Mouse (Mus musculus) liver, adult 2 months (tissue): ENCODE measurements around the gene Acvr1b. TPM values are rescaled to one million over a fixed set of nuclear protein-coding genes. Genes with fewer than 3 reads are reported as not detected.
A peak's percentile ranks its signal among the peaks of the same experiment; 100 is the strongest.

Experiments used
- DNase-seq: peaks from one replicate; pipeline ENCODE4 v3.0.0-alpha.2; 2011; ENCODE audit warnings: low read depth, low spot score; ENCODE audit errors: extremely low read depth
- H3K27ac ChIP-seq: fragments of 200-500 bp; replicated peaks from 2 replicates; pipeline ENCODE4 v1.5.1; 2012; ENCODE audit warnings: low read depth, mild to moderate bottlenecking, control low read depth, inconsistent platforms, low read length; ENCODE audit not compliant: insufficient read depth
- H3K27me3 ChIP-seq: fragments of 200-500 bp; 2 replicates; pipeline ENCODE4 v1.6.1; 2012; ENCODE audit warnings: mild to moderate bottlenecking, moderate library complexity, low read length, inconsistent platforms; ENCODE audit not compliant: control insufficient read depth, insufficient read depth
- H3K36me3 ChIP-seq: fragments of 200-500 bp; 2 replicates; pipeline ENCODE4 v1.6.1; 2012; ENCODE audit warnings: low read length, inconsistent platforms; ENCODE audit not compliant: control insufficient read depth, insufficient read depth
- H3K4me1 ChIP-seq: fragments of 200-500 bp; 2 replicates; pipeline ENCODE4 v1.6.1; 2011; ENCODE audit warnings: low read length; ENCODE audit not compliant: control insufficient read depth, insufficient read depth
- H3K4me3 ChIP-seq: fragments of 200-500 bp; 2 replicates; pipeline ENCODE4 v1.5.1; 2011; ENCODE audit warnings: low read depth, mild to moderate bottlenecking, control low read depth, low read length, moderate library complexity; ENCODE audit not compliant: insufficient read depth
- H3K79me2 ChIP-seq: fragments of 200-500 bp; 2 replicates; pipeline ENCODE4 v1.6.1; 2012; ENCODE audit warnings: inconsistent platforms, mild to moderate bottlenecking, low read length, moderate library complexity; ENCODE audit not compliant: control insufficient read depth, insufficient read depth
- H3K9ac ChIP-seq: fragments of 200-500 bp; 2 replicates; pipeline ENCODE4 v1.6.1; 2012; ENCODE audit warnings: low read depth, mild to moderate bottlenecking, control low read depth, inconsistent platforms, low read length
- CTCF ChIP-seq: fragments of 200-500 bp; IDR thresholded peaks from 2 replicates; pipeline ENCODE4 v1.5.1; 2011; ENCODE audit warnings: low read depth, low read length, control low read depth
- POLR2A ChIP-seq: fragments of 200-500 bp; IDR thresholded peaks from 2 replicates; pipeline ENCODE4 v1.6.1; 2011; ENCODE audit warnings: low read length, control low read depth; ENCODE audit not compliant: insufficient read depth; ENCODE audit errors: extremely low read depth
- WGBS: fragments of 180-500 bp; shearing (Covaris S2); methylation state at CpG from one replicate; pipeline ENCODE4 v1.1.7; 2018; 5-methylcytosine and 5-hydroxymethylcytosine counted together
- polyA plus RNA-seq: library from polyadenylated mRNA; depleted of rRNA; stranded (reverse); fragments of >200 nt; gene quantifications from 2 replicates; pipeline ENCODE4 v1.2.3, GENCODE M21; 2012
- total RNA-seq: library from RNA; depleted of rRNA; stranded (reverse); fragments of >200 nt; gene quantifications from 2 replicates; pipeline ENCODE4 v1.2.3, GENCODE M21; 2014

Gene Acvr1b
- total and polyA plus RNA-seq, 2 experiments: 5.0 to 9.6 TPM

DNA sequence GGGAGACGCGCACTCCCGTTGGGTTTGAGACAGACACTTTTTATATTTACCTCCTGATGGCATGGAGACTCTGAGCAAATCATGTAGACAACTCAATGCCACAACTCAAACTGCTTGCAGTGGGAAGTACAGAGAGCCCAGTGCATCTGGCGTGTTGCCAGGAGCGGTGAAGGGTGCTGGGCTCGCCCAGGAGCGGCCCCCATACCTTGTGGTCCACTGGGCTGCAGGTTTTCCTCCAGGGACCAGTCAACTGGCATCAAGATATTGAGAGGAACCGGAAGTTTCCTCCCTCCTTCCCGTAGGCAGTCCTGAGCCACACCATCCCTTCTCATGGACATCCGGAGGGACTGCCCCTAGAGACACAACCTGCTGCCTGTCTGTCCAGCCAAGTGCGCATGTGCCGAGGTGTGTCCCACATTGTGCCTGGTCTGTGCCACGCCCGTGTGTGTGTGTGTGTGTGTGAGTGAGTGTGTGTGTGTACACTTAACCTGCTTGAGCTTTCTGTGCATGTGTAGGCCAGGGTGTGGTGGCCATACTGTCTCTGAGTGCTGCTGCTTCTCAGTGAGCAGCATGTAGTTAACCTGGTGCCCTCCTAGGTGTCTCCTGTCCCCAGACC, 37.2 kb downstream of the Acvr1b start:
- DNase-seq: no peak
- Histone ChIP-seq H3K4me3 (no peak overlapping the region), H3K4me1 (no peaks in the 10 kb centered on the region), H3K27ac (no peak overlapping the region), H3K79me2 (no peaks in the 10 kb centered on the region), H3K36me3 (no peaks in the 10 kb centered on the region; the same call in 1 of the 2 replicates), H3K9ac (no peak overlapping the region), H3K27me3 (no peaks in the 10 kb centered on the region)
- TF ChIP-seq CTCF (no peak), POLR2A (no peak)
- 89% methylated on average over 14 of the region's 14 CpGs for WGBS

- H3K27me3 ChIP-seq: no peaks in the 10 kb centered on the region
- no peak overlapping the region for H3K27ac ChIP-seq
- no peaks in the 10 kb centered on the region; the same call in 1 of the 2 replicates for H3K36me3 ChIP-seq
- WGBS: 22% methylated on average over 14 of the region's 14 CpGs
- DNase-seq: no peak
- TF ChIP-seq CTCF: no peak
- TF ChIP-seq POLR2A: no peak
- H3K4me1 ChIP-seq: no peaks in the 10 kb centered on the region
- H3K9ac ChIP-seq: no peak overlapping the region
- no peaks in the 10 kb centered on the region for H3K79me2 ChIP-seq
- H3K4me3 ChIP-seq: no peak overlapping the region
Observed at GRCm38 (mm10) chr15:101212435-101212834, 38.6 kb downstream of the Acvr1b start.

DNA sequence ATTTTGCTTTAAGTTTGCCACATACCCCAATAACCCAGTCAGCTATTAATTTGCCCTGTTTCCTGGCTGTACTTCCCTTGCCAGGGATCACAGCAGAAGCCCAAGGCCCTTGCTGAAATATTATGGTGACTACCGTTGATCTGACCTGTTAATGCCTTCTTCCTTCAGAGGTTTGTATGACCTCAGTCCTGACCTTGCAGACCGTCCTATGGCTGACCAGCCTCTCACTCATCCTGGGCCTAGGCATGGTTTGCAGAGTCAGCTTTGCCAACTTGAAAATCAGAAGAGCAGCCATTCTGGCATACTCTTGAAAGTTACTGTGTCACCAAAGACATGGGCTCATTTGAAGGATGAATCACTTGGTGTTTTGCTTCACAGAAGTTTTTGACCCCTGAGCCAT, 41.3 kb downstream of the Acvr1b start:
- no peaks in the 10 kb centered on the region for H3K36me3 ChIP-seq
- H3K27me3 ChIP-seq: no peaks in the 10 kb centered on the region
- no peak overlapping the region for H3K27ac ChIP-seq
- no peak overlapping the region for H3K9ac ChIP-seq
- H3K4me1 ChIP-seq: no peaks in the 10 kb centered on the region
- no peak for DNase-seq
- no peaks in the 10 kb centered on the region for H3K79me2 ChIP-seq
- 78% methylated on average over 2 of the region's 2 CpGs for WGBS
- no peak for TF ChIP-seq CTCF
- no peak for TF ChIP-seq POLR2A
- H3K4me3 ChIP-seq: no peak overlapping the region

GRCm38 (mm10) chr15:101216036-101216435, 42.2 kb downstream of the Acvr1b start:
- no peaks in the 10 kb centered on the region for H3K4me1 ChIP-seq
- H3K36me3 ChIP-seq: no peaks in the 10 kb centered on the region
- WGBS: 58% methylated on average over 4 of the region's 4 CpGs
- TF ChIP-seq CTCF: no peak
- no peak for TF ChIP-seq POLR2A
- no peak overlapping the region for H3K27ac ChIP-seq
- H3K4me3 ChIP-seq: no peak overlapping the region
- no peaks in the 10 kb centered on the region for H3K79me2 ChIP-seq
- H3K27me3 ChIP-seq: no peaks in the 10 kb centered on the region
- no peak for DNase-seq
- H3K9ac ChIP-seq: no peak overlapping the region

- no peak overlapping the region for H3K27ac ChIP-seq
- H3K4me1 ChIP-seq: no peaks in the 10 kb centered on the region
- 21% methylated on average over 8 of the region's 8 CpGs for WGBS
- H3K4me3 ChIP-seq: no peak overlapping the region
- H3K27me3 ChIP-seq: peaks cover 5% of the 10 kb centered on the region; the same call in 1 of the 2 replicates
- H3K9ac ChIP-seq: no peak overlapping the region
- DNase-seq: no peak
- no peak for TF ChIP-seq CTCF
- no peak for TF ChIP-seq POLR2A
- H3K79me2 ChIP-seq: no peaks in the 10 kb centered on the region
- no peaks in the 10 kb centered on the region for H3K36me3 ChIP-seq
Observed at GRCm38 (mm10) chr15:101220905-101221297, 47.0 kb downstream of the Acvr1b start.

- peaks cover 5% of the 10 kb centered on the region; the same call in 1 of the 2 replicates for H3K27me3 ChIP-seq
- DNase-seq: peak; percentile 63
- no peak overlapping the region for H3K9ac ChIP-seq
- H3K4me3 ChIP-seq: no peak overlapping the region
- no peaks in the 10 kb centered on the region for H3K4me1 ChIP-seq
- TF ChIP-seq POLR2A (no peak), CTCF (peak; percentile 94)
- H3K27ac ChIP-seq: no peak overlapping the region
- no peaks in the 10 kb centered on the region for H3K79me2 ChIP-seq
- 8% methylated on average over 14 of the region's 14 CpGs for WGBS
- H3K36me3 ChIP-seq: no peaks in the 10 kb centered on the region
Observed at GRCm38 (mm10) chr15:101221298-101222104, 47.6 kb downstream of the Acvr1b start.
